Mouse (Mus musculus) forebrain, embryonic 11.5 days (tissue): ENCODE results near the gene Ptpn1. TPM values are rescaled to one million over a fixed set of nuclear protein-coding genes. Genes with fewer than 3 reads are reported as not detected.

Source experiments
- ATAC-seq: fragments of 200-750 bp; cut with Nextera tagmentation; replicated peaks from 2 replicates; pipeline ENCODE4 v1.8.0; 2017; ENCODE audit warnings: moderate TSS enrichment; ENCODE audit not compliant: low FRiP score
- DNase-seq: peaks from one replicate; pipeline ENCODE4 v3.0.0-alpha.2; 2017; ENCODE audit warnings: low spot score
- H3K27ac ChIP-seq: fragments of 300-500 bp; sonication (generic); 2 replicates; pipeline ENCODE4 v1.5.1; 2014; ENCODE audit warnings: low read depth, low read length
- H3K27me3 ChIP-seq: fragments of 300-500 bp; sonication (generic); 2 replicates; pipeline ENCODE4 v1.6.1; 2014; ENCODE audit warnings: mild to moderate bottlenecking, low read length, mixed read lengths; ENCODE audit not compliant: control insufficient read depth, insufficient read depth
- H3K36me3 ChIP-seq: fragments of 300-500 bp; sonication (generic); 2 replicates; pipeline ENCODE4 v1.6.1; 2014; ENCODE audit warnings: mild to moderate bottlenecking, low read length, moderate library complexity, mixed read lengths; ENCODE audit not compliant: control insufficient read depth, insufficient read depth
- H3K4me1 ChIP-seq: fragments of 300-500 bp; sonication (generic); replicated peaks from 2 replicates; pipeline ENCODE4 v1.6.1; 2014; ENCODE audit warnings: low read length, mixed read lengths; ENCODE audit not compliant: control insufficient read depth, insufficient read depth
- H3K4me2 ChIP-seq: fragments of 300-500 bp; sonication (generic); 2 replicates; pipeline ENCODE4 v1.6.1; 2014; ENCODE audit warnings: low read depth, mild to moderate bottlenecking, low read length, moderate library complexity, mixed read lengths; ENCODE audit not compliant: severe bottlenecking
- H3K4me3 ChIP-seq: fragments of 300-500 bp; sonication (generic); 2 replicates; pipeline ENCODE4 v1.5.1; 2014; ENCODE audit warnings: low read depth, low read length
- H3K9ac ChIP-seq: fragments of 300-500 bp; sonication (generic); 2 replicates; pipeline ENCODE4 v1.6.1; 2014; ENCODE audit warnings: low read length
- H3K9me3 ChIP-seq: fragments of 300-500 bp; sonication (generic); 2 replicates; pipeline ENCODE4 v1.6.1; 2016; ENCODE audit warnings: low read length, mixed read lengths; ENCODE audit not compliant: control insufficient read depth
- WGBS: fragments of 180-500 bp; shearing (Covaris S2); extraction: QIAGEN DNeasy Blood & Tissue Kit; methylation state at CpG from one replicate; pipeline ENCODE4 v1.1.7; 2014; 5-methylcytosine and 5-hydroxymethylcytosine counted together
- polyA plus RNA-seq: library from polyadenylated mRNA; unstranded; fragments of >200 nt; fragmentation: Nextera tagmentation; extraction: Ambion mirVana; gene quantifications from 2 replicates; pipeline ENCODE4 v1.2.1, GENCODE M21; 2014

Ptpn1 gene
- polyA plus RNA-seq, 1 experiment from 2014 or later: 80.0 TPM

DNA sequence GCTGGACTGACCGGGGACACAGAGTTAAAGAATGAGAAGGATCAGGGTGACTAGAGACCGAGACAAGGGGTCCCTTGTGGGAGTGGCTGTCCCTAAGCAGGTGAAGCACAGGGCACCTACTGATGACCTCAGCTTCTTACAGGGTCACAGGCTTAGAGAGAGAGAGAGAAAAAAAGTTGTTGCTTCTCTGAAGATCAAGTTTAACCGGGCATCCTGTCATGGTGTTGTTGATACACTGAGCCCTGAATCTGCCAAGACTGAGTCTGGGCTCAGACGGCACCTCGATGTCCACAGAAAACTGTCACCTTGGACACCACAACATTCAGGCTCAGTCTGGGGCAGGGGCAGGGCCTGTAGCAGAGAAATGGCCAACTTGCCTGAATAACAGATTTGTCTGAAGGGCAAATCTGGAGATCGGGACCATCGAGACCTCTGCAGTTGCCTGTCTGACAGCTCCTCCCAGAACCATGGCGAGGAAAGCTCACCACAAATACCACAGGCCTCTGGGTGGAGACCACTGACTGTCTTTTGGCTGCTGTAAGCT is 64.9 kb downstream of the Ptpn1 start:
- no peak overlapping the region for H3K9ac ChIP-seq
- DNase-seq (no peak), ATAC-seq (no peak)
- H3K27me3 ChIP-seq: no peaks in the 10 kb centered on the region
- H3K4me1 ChIP-seq: no peaks in the 10 kb centered on the region
- no peak overlapping the region for H3K4me3 ChIP-seq
- no peaks in the 10 kb centered on the region for H3K9me3 ChIP-seq
- no peaks in the 10 kb centered on the region for H3K36me3 ChIP-seq
- H3K27ac ChIP-seq: no peak overlapping the region
- 61% methylated on average over 8 of the region's 8 CpGs for WGBS
- H3K4me2 ChIP-seq: no peak overlapping the region

DNA sequence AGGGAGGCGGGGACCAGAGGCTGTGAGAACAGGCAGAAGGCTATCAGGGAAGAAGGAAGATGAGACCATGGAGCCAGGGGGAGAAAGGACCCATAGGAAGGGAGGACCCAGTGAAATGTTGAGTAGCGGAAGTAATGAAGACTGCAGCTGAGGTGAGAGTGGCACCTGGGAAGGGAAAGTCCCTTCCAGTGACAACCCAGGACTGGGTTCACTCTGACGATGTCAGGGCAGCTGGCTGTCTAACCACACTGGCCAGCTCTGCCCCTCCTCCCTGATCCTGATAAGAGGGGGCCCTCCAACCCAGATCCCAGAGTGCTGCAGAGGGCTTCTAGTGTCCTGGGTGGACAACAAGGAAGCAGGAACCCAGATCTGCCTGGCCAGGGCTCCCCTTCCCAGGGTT is 65.7 kb downstream of the Ptpn1 start:
- Histone ChIP-seq H3K27ac (no peak overlapping the region), H3K4me1 (no peaks in the 10 kb centered on the region), H3K4me2 (no peak overlapping the region), H3K9me3 (no peaks in the 10 kb centered on the region), H3K27me3 (no peaks in the 10 kb centered on the region), H3K9ac (no peak overlapping the region), H3K36me3 (no peaks in the 10 kb centered on the region), H3K4me3 (no peak overlapping the region)
- DNase-seq (no peak), ATAC-seq (no peak)
- WGBS: 76% methylated on average over 3 of the region's 3 CpGs

DNA sequence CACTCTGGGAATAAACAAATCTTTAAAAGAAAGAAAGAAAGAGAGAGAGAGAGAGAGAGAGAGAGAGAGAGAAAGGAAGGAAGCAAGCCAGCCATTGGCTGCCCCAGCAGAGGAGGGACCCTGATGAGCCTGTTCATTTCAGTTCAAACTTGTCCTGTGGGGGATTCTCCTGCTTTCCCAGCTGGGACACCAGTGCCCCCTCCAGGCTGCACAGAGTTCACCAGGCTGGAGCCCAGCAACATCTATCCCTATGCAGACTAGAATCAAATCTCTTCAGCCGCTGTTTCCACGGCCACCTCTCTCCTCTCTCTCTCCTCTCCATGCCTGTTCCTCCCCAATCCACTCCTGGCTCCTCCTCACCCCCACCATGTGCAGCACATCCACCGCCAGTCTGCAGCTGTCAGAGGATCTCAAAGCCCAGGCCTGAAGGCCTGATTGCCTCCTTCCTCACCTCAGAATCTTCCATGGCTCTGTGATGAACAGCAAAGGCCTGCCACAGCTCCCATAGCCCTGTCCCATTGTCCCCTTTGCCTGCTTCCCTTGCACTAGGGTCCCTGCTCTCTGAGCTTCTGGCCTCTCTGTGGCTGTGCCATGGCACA is 67.4 kb downstream of the Ptpn1 start:
- no peaks in the 10 kb centered on the region for H3K9me3 ChIP-seq
- 63% methylated on average over 3 of the region's 3 CpGs for WGBS
- DNase-seq: no peak
- no peaks in the 10 kb centered on the region for H3K4me1 ChIP-seq
- no peaks in the 10 kb centered on the region for H3K27me3 ChIP-seq
- no peaks in the 10 kb centered on the region for H3K36me3 ChIP-seq
- no peak overlapping the region for H3K27ac ChIP-seq
- H3K9ac ChIP-seq: no peak overlapping the region
- H3K4me3 ChIP-seq: no peak overlapping the region
- no peak overlapping the region for H3K4me2 ChIP-seq
- no peak for ATAC-seq

DNA sequence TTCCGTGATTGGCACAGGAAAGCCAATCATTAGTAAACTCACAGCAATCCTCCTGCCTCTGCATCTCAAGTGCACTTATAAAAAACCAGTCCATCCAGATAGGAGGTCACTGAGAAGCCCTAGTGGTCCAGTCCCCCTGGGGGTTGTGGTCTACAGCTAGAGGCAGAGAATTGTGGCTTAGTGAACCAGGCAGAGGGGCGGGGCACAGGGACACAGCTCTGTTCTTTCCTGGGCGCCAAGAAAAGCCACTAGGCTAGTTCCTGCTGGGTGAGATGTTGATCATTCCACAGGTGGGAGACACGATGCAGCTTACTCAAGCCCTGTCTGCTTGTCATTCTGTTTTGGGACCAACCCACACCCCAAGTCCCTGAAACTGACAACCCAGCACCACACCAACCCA is 70.3 kb downstream of the Ptpn1 start:
- DNase-seq (no peak), ATAC-seq (no peak)
- Histone ChIP-seq H3K9ac (no peak overlapping the region), H3K27ac (no peak overlapping the region), H3K4me2 (no peak overlapping the region), H3K4me1 (no peaks in the 10 kb centered on the region), H3K9me3 (no peaks in the 10 kb centered on the region), H3K36me3 (no peaks in the 10 kb centered on the region), H3K4me3 (no peak overlapping the region), H3K27me3 (no peaks in the 10 kb centered on the region)
- WGBS: 58% methylated on average over 4 of the region's 4 CpGs

DNA sequence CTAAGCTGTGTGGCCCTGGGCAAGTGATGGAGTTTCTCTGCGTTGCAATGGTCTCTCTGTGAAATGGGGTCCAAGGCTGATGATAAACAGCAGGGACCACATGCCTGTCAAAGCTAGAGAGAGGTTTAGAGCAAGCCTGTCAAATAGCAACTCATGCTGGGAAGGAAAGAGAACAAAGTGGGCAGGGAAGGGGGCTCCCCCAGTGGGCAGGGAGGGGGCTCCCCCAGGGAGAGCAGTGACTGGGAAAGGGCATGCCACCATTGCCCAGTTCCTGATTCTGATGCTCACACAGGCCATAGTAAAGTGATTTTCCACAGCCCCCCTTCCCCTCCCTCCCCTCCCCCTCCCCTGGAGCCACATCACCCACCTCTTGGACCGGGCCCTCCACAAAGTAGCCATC is 71.0 kb downstream of the Ptpn1 start:
- Histone ChIP-seq H3K9me3 (no peaks in the 10 kb centered on the region), H3K9ac (no peak overlapping the region), H3K4me2 (no peak overlapping the region), H3K27me3 (no peaks in the 10 kb centered on the region), H3K36me3 (no peaks in the 10 kb centered on the region), H3K4me1 (no peaks in the 10 kb centered on the region), H3K27ac (no peak overlapping the region), H3K4me3 (no peak overlapping the region)
- no peak for ATAC-seq
- WGBS: 74% methylated on average over 2 of the region's 2 CpGs
- DNase-seq: no peak

DNA sequence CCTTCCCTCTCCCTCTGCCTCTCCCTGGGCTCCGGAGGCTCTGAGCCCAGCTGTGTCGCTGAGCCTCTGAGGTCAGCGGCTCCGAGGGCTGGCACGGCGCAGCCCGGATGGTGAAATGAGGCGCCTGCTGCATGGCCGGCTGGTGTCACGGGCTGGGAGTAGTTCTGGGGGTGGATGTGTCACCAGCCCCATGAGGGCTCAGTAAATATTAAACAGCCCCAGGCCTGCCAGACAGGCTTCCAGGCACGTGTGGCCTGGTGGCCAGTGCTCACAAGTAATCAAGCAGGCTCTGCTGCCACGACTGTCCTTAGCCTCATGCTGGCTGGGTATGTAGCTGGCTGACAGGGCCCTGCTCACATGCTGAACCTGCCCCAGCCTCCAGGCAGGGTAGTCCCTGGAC is 71.6 kb downstream of the Ptpn1 start:
- no peaks in the 10 kb centered on the region for H3K4me1 ChIP-seq
- no peaks in the 10 kb centered on the region for H3K36me3 ChIP-seq
- H3K27me3 ChIP-seq: no peaks in the 10 kb centered on the region
- 77% methylated on average over 12 of the region's 12 CpGs for WGBS
- H3K4me2 ChIP-seq: no peak overlapping the region
- no peaks in the 10 kb centered on the region for H3K9me3 ChIP-seq
- no peak overlapping the region for H3K9ac ChIP-seq
- H3K27ac ChIP-seq: no peak overlapping the region
- no peak overlapping the region for H3K4me3 ChIP-seq
- DNase-seq (no peak), ATAC-seq (no peak)

DNA sequence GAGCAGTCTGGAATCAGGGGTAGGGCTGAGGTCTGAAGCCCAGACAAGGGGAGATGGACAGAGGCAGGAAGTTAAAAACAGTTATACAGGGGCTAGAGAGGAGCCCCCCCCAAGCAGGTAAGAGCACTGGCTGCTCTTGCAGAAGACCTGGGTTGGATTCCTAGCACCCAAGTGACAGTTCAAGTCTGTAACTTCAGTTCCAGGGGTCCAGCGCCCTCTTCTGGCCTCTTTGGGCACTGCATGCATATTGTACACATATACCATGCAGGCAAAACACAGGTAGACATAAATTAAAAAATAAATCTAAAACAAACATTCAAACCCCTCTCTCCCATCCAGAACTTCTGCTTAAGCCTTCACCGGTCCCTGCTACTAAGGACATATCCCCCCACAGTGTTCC is 72.5 kb downstream of the Ptpn1 start:
- no peaks in the 10 kb centered on the region for H3K36me3 ChIP-seq
- ATAC-seq: no peak
- no peaks in the 10 kb centered on the region for H3K9me3 ChIP-seq
- H3K4me3 ChIP-seq: no peak overlapping the region
- 52% methylated on average over 2 of the region's 2 CpGs for WGBS
- DNase-seq: no peak
- no peaks in the 10 kb centered on the region for H3K4me1 ChIP-seq
- no peak overlapping the region for H3K27ac ChIP-seq
- no peaks in the 10 kb centered on the region for H3K27me3 ChIP-seq
- no peak overlapping the region for H3K4me2 ChIP-seq
- no peak overlapping the region for H3K9ac ChIP-seq

DNA sequence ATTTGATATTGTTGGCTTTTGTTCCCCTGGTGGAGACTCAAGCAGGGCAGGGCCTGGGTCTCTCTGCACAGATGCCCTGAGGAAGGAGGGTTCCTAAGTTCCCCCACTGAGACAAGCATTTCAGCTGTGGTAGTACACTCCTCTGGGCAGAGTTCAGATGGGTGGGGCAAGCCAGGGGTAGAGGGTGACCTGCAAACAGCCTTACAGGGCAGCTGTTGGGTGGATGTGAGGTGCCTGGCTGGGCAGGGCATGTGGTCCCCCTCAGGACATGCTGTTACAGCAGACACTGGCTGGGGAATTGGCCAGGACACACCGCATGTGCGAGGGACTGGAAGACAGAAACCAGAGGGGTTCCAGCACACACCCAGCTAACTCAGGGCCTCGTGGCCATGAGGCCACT is 73.1 kb downstream of the Ptpn1 start:
- no peaks in the 10 kb centered on the region for H3K36me3 ChIP-seq
- ATAC-seq (no peak), DNase-seq (no peak)
- H3K27ac ChIP-seq: no peak overlapping the region
- H3K27me3 ChIP-seq: no peaks in the 10 kb centered on the region
- H3K9ac ChIP-seq: no peak overlapping the region
- WGBS: 80% methylated on average over 3 of the region's 3 CpGs
- H3K4me3 ChIP-seq: no peak overlapping the region
- H3K4me1 ChIP-seq: no peaks in the 10 kb centered on the region
- no peaks in the 10 kb centered on the region for H3K9me3 ChIP-seq
- H3K4me2 ChIP-seq: no peak overlapping the region

DNA sequence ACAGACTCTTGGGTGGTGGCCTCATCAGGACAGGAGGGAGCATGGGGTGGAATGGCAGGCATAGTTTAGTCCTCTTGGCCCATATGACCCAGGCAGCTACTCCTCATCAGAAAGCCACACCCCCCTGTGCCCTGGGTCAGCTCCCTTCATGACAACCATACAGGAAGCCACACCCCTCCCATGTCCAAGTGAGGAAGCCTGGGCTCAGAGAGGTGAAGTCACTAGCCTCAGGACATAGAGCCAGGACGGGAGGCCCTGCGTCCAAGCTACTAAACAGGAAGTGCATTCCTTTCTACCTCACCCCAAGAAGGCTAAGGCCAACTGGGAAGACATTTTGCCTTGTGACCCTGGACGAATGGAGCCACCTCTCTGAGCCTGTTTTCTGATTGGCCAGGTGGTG is 73.8 kb downstream of the Ptpn1 start:
- Histone ChIP-seq H3K9me3 (no peaks in the 10 kb centered on the region), H3K4me1 (no peaks in the 10 kb centered on the region), H3K27ac (no peak overlapping the region), H3K27me3 (no peaks in the 10 kb centered on the region), H3K9ac (no peak overlapping the region), H3K4me2 (no peak overlapping the region), H3K36me3 (no peaks in the 10 kb centered on the region), H3K4me3 (no peak overlapping the region)
- no peak for DNase-seq
- ATAC-seq: no peak
- WGBS: 66% methylated on average over 3 of the region's 3 CpGs
